Mouse (Mus musculus) stomach, postnatal 0 days (tissue): ENCODE results near the gene Gm29797. TPM values are rescaled to one million over a fixed set of nuclear protein-coding genes. Genes with fewer than 3 reads are reported as not detected.

Source experiments
- ATAC-seq: fragments of 200-750 bp; cut with Nextera tagmentation; 2 replicates; pipeline ENCODE4 v1.8.0; 2017; ENCODE audit not compliant: low FRiP score, low TSS enrichment
- DNase-seq: peaks from one replicate; pipeline ENCODE4 v3.0.0-alpha.2; 2016; ENCODE audit warnings: low spot score
- H3K27ac ChIP-seq: fragments of 300-500 bp; sonication (generic); replicated peaks from 2 replicates; pipeline ENCODE4 v1.5.1; 2014; ENCODE audit warnings: mild to moderate bottlenecking, control low read depth
- H3K27me3 ChIP-seq: fragments of 300-500 bp; sonication (generic); 2 replicates; pipeline ENCODE4 v1.6.1; 2014; ENCODE audit warnings: low read length; ENCODE audit not compliant: control insufficient read depth, insufficient read depth
- H3K36me3 ChIP-seq: fragments of 300-500 bp; sonication (generic); 2 replicates; pipeline ENCODE4 v1.6.1; 2014; ENCODE audit warnings: low read length, mixed read lengths; ENCODE audit not compliant: control insufficient read depth, insufficient read depth
- H3K4me1 ChIP-seq: fragments of 300-500 bp; sonication (generic); replicated peaks from 2 replicates; pipeline ENCODE4 v1.6.1; 2014; ENCODE audit warnings: antibody characterized with exemption; ENCODE audit not compliant: control insufficient read depth, insufficient read depth
- H3K4me2 ChIP-seq: fragments of 300-500 bp; sonication (generic); replicated peaks from 2 replicates; pipeline ENCODE4 v1.6.1; 2014; ENCODE audit warnings: low read depth, mild to moderate bottlenecking, control low read depth, moderate library complexity
- H3K4me3 ChIP-seq: fragments of 300-500 bp; sonication (generic); 2 replicates; pipeline ENCODE4 v1.5.1; 2014; ENCODE audit warnings: low read depth, low read length, control low read depth
- H3K9ac ChIP-seq: fragments of 300-500 bp; sonication (generic); 2 replicates; pipeline ENCODE4 v1.6.1; 2014; ENCODE audit warnings: mild to moderate bottlenecking, low read length, control low read depth, mixed read lengths
- H3K9me3 ChIP-seq: fragments of 300-500 bp; sonication (generic); 2 replicates; pipeline ENCODE4 v1.6.1; 2016; ENCODE audit warnings: low read length; ENCODE audit not compliant: control insufficient read depth
- CTCF ChIP-seq: IDR thresholded peaks from 2 replicates; pipeline ENCODE4 v1.5.1; 2016; ENCODE audit warnings: antibody characterized with exemption, low read depth, mild to moderate bottlenecking, moderate library complexity
- EP300 ChIP-seq: optimal IDR thresholded peaks from 2 replicates; pipeline ENCODE3; 2016; ENCODE audit warnings: antibody characterized with exemption
- WGBS: fragments of 180-500 bp; shearing (Covaris S2); extraction: QIAGEN DNeasy Blood & Tissue Kit; methylation state at CpG from one replicate; pipeline ENCODE4 v1.1.7; 2014; 5-methylcytosine and 5-hydroxymethylcytosine counted together
- polyA plus RNA-seq: library from polyadenylated mRNA; unstranded; fragments of >200 nt; fragmentation: Nextera tagmentation; extraction: Ambion mirVana; gene quantifications from 2 replicates; pipeline ENCODE4 v1.2.1, GENCODE M21; 2015

Gm29797 gene
- polyA plus RNA-seq, 1 experiment from 2014 or later, result not detected

DNA sequence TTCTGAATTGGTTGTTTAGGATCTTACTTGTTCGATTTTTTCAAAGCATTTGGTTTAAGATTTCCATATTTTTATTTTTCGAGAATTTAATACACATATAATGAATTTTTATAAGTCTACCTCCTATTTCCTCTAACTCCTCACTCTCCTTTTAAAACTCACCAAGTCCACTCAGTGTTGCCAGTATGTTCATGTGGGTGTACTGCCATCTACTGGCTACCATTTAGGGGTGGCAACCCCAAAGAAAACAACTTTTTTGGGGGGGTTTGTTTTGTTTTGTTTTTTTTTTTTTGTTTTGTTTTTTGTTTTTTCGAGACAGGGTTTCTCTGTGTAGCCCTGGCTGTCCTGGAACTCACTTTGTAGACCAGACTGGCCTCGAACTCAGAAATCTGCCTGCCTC lies 49.8 kb downstream of the Gm29797 start:
- no peak for DNase-seq
- no peak for ATAC-seq
- no peaks in the 10 kb centered on the region for H3K27me3 ChIP-seq
- no peaks in the 10 kb centered on the region for H3K36me3 ChIP-seq
- H3K27ac ChIP-seq, result no peak overlapping the region
- no peak overlapping the region for H3K4me3 ChIP-seq
- WGBS, result 51% methylated on average over 4 of the region's 4 CpGs
- peak; percentile 72 for TF ChIP-seq CTCF
- no peak for TF ChIP-seq EP300
- H3K9me3 ChIP-seq, result no peaks in the 10 kb centered on the region
- H3K9ac ChIP-seq, result no peak overlapping the region
- no peaks in the 10 kb centered on the region for H3K4me1 ChIP-seq
- H3K4me2 ChIP-seq, result no peak overlapping the region

Other genes starting within 250 kb of the Gm29797 start
- gene Zbtb46, start 197.6 kb upstream of the Gm29797 start, polyA plus RNA-seq, result 2.4 TPM in 2 replicates
- gene Abhd16b, start 163.8 kb upstream of the Gm29797 start, polyA plus RNA-seq, result 0.08 and 0.15 TPM in 2 replicates
- 98.0 and 104 TPM in 2 replicates for gene Tpd52l2, start 159.9 kb upstream of the Gm29797 start, polyA plus RNA-seq
- gene Dnajc5, start 136.5 kb upstream of the Gm29797 start, polyA plus RNA-seq, result 50.2 and 52.7 TPM in 2 replicates
- 37.1 and 39.7 TPM in 2 replicates for gene Uckl1, start 72.1 kb upstream of the Gm29797 start, polyA plus RNA-seq
- 28.3 and 28.4 TPM in 2 replicates for gene Prpf6, start 65.2 kb upstream of the Gm29797 start, polyA plus RNA-seq
- 15.9 and 18.3 TPM in 2 replicates for gene Zfp512b, start 64.2 kb upstream of the Gm29797 start, polyA plus RNA-seq
- gene Samd10, start 57.8 kb upstream of the Gm29797 start, polyA plus RNA-seq, result 22.9 and 26.8 TPM in 2 replicates
- gene Sox18, start 14.6 kb downstream of the Gm29797 start, polyA plus RNA-seq, result 14.0 and 14.1 TPM in 2 replicates
- gene Tcea2, start 23.3 kb downstream of the Gm29797 start, polyA plus RNA-seq, result 12.7 and 13.4 TPM in 2 replicates
- 20.0 and 24.6 TPM in 2 replicates for gene Rgs19, start 36.9 kb downstream of the Gm29797 start, polyA plus RNA-seq
- not detected in 2 replicates for gene Lkaaear1, start 41.4 kb downstream of the Gm29797 start, polyA plus RNA-seq
- 0.52 and 0.80 TPM in 2 replicates for gene Oprl1, start 58.0 kb downstream of the Gm29797 start, polyA plus RNA-seq
- gene Myt1, start 106.3 kb downstream of the Gm29797 start, polyA plus RNA-seq, result 0.29 and 0.40 TPM in 2 replicates
- 16.4 and 18.6 TPM in 2 replicates for gene Pcmtd2, start 180.8 kb downstream of the Gm29797 start, polyA plus RNA-seq
- gene Polr3k, start 207.3 kb downstream of the Gm29797 start, polyA plus RNA-seq, result 50.9 and 52.5 TPM in 2 replicates